Mouse (Mus musculus) G1E (cell line): Measurements from ENCODE around the gene Fbxo28.

Experiments used
- CTCF ChIP-seq: IDR thresholded peaks from 2 replicates; pipeline ENCODE4 v1.5.1; 2012; ENCODE audit warnings: low read depth, low read length, inconsistent platforms, mixed read lengths
- GATA1 ChIP-seq: IDR thresholded peaks from 2 replicates; pipeline ENCODE4 v1.6.1; 2012; ENCODE audit warnings: borderline replicate concordance, low read length, inconsistent platforms, mixed read lengths
- GATA2 ChIP-seq: IDR thresholded peaks from 2 replicates; pipeline ENCODE4 v1.6.1; 2012; ENCODE audit warnings: low read depth, low read length, inconsistent platforms, borderline replicate concordance
- TAL1 ChIP-seq: conservative IDR thresholded peaks from 2 replicates; pipeline ENCODE4 v1.6.1; 2012; ENCODE audit warnings: low read depth, low read length, inconsistent platforms, mixed read lengths

- no peak for TF ChIP-seq CTCF
- TF ChIP-seq GATA2 = no peak
- TF ChIP-seq GATA1 = no peak
- TF ChIP-seq TAL1 = no peak
Measured at GRCm38 (mm10) chr1:182338961-182339565, 2.4 kb downstream of the Fbxo28 start.
